Mouse (Mus musculus): ENCODE measurements around the gene Jade1. TPM values are rescaled to one million over a fixed set of nuclear protein-coding genes. Genes with fewer than 3 reads are reported as not detected.

The Jade1 gene
- total RNA-seq, 1 experiment from 2014 or later: 43.5 TPM

Other genes with a start within 250 kb of the Jade1 start
- gene Sclt1, start 186.8 kb downstream of the Jade1 start, total RNA-seq (2021): 10.7 and 11.9 TPM in 2 replicates
- gene D3Ertd751e, start 186.9 kb downstream of the Jade1 start, total RNA-seq (2021): 9.6 and 13.3 TPM in 2 replicates

Measured in adrenal gland, postnatal 14 days (tissue).